Mouse (Mus musculus) midbrain, embryonic 13.5 days (tissue): ENCODE data around the gene Ttc7. TPM values are rescaled to one million over a fixed set of nuclear protein-coding genes. Genes with fewer than 3 reads are reported as not detected.

Experiments
- ATAC-seq: fragments of 200-750 bp; cut with Nextera tagmentation; 2 replicates; pipeline ENCODE4 v1.8.0; 2017; ENCODE audit warnings: mild to moderate bottlenecking, moderate TSS enrichment, moderate library complexity
- H3K27ac ChIP-seq: fragments of 300-500 bp; sonication (generic); 2 replicates; pipeline ENCODE4 v1.5.1; 2015; ENCODE audit warnings: inconsistent platforms, mild to moderate bottlenecking, moderate library complexity
- H3K27me3 ChIP-seq: fragments of 300-500 bp; sonication (generic); 2 replicates; pipeline ENCODE4 v1.6.1; 2015; ENCODE audit warnings: mild to moderate bottlenecking, inconsistent platforms
- H3K36me3 ChIP-seq: fragments of 300-500 bp; sonication (generic); 2 replicates; pipeline ENCODE4 v1.6.1; 2015; ENCODE audit warnings: mild to moderate bottlenecking, inconsistent platforms
- H3K4me1 ChIP-seq: fragments of 300-500 bp; sonication (generic); replicated peaks from 2 replicates; pipeline ENCODE4 v1.6.1; 2015; ENCODE audit warnings: inconsistent platforms
- H3K4me2 ChIP-seq: fragments of 300-500 bp; sonication (generic); replicated peaks from 2 replicates; pipeline ENCODE4 v1.6.1; 2015; ENCODE audit warnings: moderate library complexity, mild to moderate bottlenecking, inconsistent platforms
- H3K4me3 ChIP-seq: fragments of 300-500 bp; sonication (generic); replicated peaks from 2 replicates; pipeline ENCODE4 v1.5.1; 2015; ENCODE audit warnings: mild to moderate bottlenecking, inconsistent platforms
- H3K9ac ChIP-seq: fragments of 300-500 bp; sonication (generic); replicated peaks from 2 replicates; pipeline ENCODE4 v1.6.1; 2015; ENCODE audit warnings: mild to moderate bottlenecking, inconsistent platforms
- H3K9me3 ChIP-seq: fragments of 300-500 bp; sonication (generic); 2 replicates; pipeline ENCODE4 v1.6.1; 2016; ENCODE audit warnings: mild to moderate bottlenecking, inconsistent platforms
- WGBS: fragments of 180-500 bp; shearing (Covaris S2); methylation state at CpG from one replicate; pipeline ENCODE4 v1.1.7; 2015; 5-methylcytosine and 5-hydroxymethylcytosine counted together
- polyA plus RNA-seq: library from polyadenylated mRNA; unstranded; fragments of >200 nt; fragmentation: Nextera tagmentation; extraction: Ambion mirVana; gene quantifications from 2 replicates; pipeline ENCODE4 v1.2.1, GENCODE M21; 2015

Ttc7 gene
- polyA plus RNA-seq, 1 experiment from 2014 or later: 4.3 TPM

DNA sequence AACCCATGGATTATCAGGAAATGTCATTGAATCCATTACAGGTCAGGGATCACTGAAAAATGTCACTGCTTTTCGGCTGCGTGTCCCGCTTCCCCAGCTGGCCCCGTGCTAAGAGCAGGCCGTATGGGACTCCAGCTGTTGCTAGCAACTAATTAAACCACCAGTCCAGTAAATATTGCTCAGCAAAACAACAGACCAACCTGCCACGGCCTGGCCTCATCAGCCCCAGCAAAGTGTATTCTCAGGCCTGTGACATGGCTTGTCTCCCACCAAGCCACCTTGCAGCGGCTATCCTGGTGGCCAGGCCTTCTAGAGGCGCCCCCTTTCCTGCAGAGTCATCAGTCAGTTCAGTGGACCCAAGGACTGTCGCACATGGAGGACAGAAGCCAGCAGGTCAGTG lies 66.9 kb downstream of the Ttc7 start:
- no peaks in the 10 kb centered on the region for H3K36me3 ChIP-seq
- no peak overlapping the region for H3K4me2 ChIP-seq
- H3K9me3 ChIP-seq: no peaks in the 10 kb centered on the region
- H3K4me1 ChIP-seq: peaks cover 41% of the 10 kb centered on the region
- ATAC-seq: no peak
- H3K27me3 ChIP-seq: no peaks in the 10 kb centered on the region
- WGBS: 70% methylated on average over 9 of the region's 9 CpGs
- H3K9ac ChIP-seq: no peak overlapping the region
- H3K4me3 ChIP-seq: no peak overlapping the region
- H3K27ac ChIP-seq: no peak overlapping the region

- ATAC-seq: no peak
- H3K27me3 ChIP-seq: no peaks in the 10 kb centered on the region
- H3K4me3 ChIP-seq: no peak overlapping the region
- H3K27ac ChIP-seq: no peak overlapping the region
- H3K9me3 ChIP-seq: no peaks in the 10 kb centered on the region
- no peaks in the 10 kb centered on the region for H3K36me3 ChIP-seq
- H3K4me1 ChIP-seq: peaks cover 41% of the 10 kb centered on the region
- H3K4me2 ChIP-seq: no peak overlapping the region
- 55% methylated on average over 13 of the region's 13 CpGs for WGBS
- H3K9ac ChIP-seq: no peak overlapping the region
These were observed 68.0 kb downstream of the Ttc7 start for GRCm38 (mm10) chr17:87350471-87351240.

GRCm38 (mm10) chr17:87351241-87352105 lies 68.8 kb downstream of the Ttc7 start:
- WGBS: 31% methylated on average over 20 of the region's 20 CpGs
- no peak overlapping the region for H3K9ac ChIP-seq

DNA sequence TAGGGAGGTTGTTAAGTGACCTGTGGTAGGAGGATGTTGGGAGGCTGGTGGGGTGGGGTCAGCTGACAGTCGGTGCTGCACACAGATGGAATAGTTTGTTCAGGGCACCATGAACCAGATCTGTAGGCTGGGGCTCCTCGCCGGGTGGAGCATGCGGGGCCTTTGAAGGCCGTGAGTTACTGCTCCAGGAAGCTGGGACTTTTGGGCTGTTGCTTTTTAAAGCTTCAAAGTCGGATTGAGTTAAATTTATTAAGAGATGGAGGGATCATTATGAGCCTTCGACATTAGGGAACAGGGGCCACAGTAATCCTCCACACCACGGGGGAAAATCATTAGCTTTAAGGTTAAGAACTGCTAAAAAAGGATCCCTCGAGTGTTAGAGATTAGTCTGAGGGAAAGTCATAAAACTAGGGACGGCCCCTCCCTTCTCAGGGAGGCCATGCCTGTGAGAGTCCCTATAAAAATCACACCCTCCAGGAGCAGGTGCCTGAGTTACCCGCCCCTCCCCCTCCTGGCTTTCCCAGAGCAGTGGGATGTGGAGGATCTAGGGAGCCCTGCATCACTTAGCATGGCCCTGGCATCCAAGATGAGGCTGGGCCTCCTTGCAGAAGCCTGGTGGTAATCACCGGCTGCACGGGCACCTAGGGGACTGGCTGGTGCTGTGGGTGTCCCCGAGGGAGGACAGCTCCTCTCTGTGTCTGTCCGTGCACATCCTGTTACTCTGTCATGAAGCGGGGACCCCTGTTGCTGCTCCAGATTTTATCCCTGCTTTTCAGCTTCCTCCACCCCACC lies 69.6 kb downstream of the Ttc7 start:
- peak; percentile 41 for ATAC-seq
- H3K9me3 ChIP-seq: no peaks in the 10 kb centered on the region
- H3K27me3 ChIP-seq: no peaks in the 10 kb centered on the region
- no peak overlapping the region for H3K4me2 ChIP-seq
- H3K9ac ChIP-seq: peak overlapping the region; percentile 12; the same call in 1 of the 2 replicates
- H3K27ac ChIP-seq: no peak overlapping the region
- no peaks in the 10 kb centered on the region for H3K36me3 ChIP-seq
- 27% methylated on average over 16 of the region's 16 CpGs for WGBS
- H3K4me1 ChIP-seq: peaks cover 41% of the 10 kb centered on the region
- no peak overlapping the region for H3K4me3 ChIP-seq

More at GRCm38 (mm10) chr17:87351241-87352105, 68.8 kb downstream of the Ttc7 start:
- Histone ChIP-seq H3K27ac (no peak overlapping the region), H3K4me1 (peaks cover 41% of the 10 kb centered on the region), H3K9me3 (no peaks in the 10 kb centered on the region), H3K27me3 (no peaks in the 10 kb centered on the region), H3K4me2 (no peak overlapping the region), H3K36me3 (no peaks in the 10 kb centered on the region), H3K4me3 (no peak overlapping the region)
- ATAC-seq: no peak; the same call in 1 of the 2 replicates

DNA sequence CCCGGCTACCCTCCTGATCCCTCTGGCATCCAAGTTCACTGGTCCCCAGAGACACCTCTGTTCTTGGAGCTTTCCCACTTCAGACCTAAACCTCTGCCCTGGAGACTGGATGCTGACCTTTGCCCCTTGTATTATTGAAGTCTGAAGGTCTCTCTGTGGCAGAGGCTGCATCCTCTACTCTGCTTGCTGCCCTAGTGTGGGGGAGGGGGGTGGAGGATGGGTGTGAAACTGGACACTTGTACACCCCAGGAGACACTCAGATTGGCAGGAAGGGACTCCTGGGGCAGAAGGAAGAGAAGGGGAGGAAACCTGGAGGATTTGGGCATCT lies 70.2 kb downstream of the Ttc7 start:
- H3K4me1 ChIP-seq: peaks cover 41% of the 10 kb centered on the region
- H3K4me3 ChIP-seq: no peak overlapping the region
- H3K36me3 ChIP-seq: no peaks in the 10 kb centered on the region
- H3K27me3 ChIP-seq: no peaks in the 10 kb centered on the region
- ATAC-seq: 0 out of 2 replicates have a peak, but pooled peaks have one; percentile 2
- no peak overlapping the region for H3K4me2 ChIP-seq
- no peaks in the 10 kb centered on the region for H3K9me3 ChIP-seq
- H3K27ac ChIP-seq: no peak overlapping the region
- H3K9ac ChIP-seq: peak overlapping the region; percentile 12; the same call in 1 of the 2 replicates
- WGBS: 26% methylated on average over 1 of the region's 1 CpGs

DNA sequence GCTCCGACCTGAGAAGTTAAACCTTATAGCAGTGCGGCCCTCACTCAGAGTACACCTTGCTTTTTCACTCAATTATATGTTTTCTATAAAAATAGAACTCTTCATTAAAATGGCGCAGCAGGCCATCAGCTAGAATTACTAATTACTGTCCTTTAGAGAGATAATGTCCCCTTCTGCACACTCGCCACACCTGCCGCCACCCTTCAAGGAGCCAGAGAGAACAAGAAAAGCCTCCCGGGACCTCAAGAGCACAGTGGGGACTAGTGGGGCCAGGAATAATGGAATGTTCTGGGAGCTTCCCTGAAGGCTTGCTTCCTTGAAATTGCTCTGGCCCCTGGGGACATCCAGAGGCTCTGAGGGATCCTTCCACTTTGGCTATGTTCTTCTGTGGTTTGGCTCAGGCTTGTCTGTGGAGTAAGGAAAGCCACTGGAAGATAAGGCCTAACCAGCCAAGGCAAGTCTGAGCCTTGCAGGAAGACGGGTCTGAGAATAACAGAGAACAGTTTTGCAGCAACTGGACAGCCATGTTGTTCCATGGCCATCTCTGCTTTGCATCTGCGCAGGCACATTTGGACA lies 71.1 kb downstream of the Ttc7 start:
- Histone ChIP-seq H3K9ac (no peak overlapping the region), H3K36me3 (no peaks in the 10 kb centered on the region), H3K27me3 (no peaks in the 10 kb centered on the region), H3K4me1 (peaks cover 37% of the 10 kb centered on the region), H3K4me3 (no peak overlapping the region), H3K9me3 (no peaks in the 10 kb centered on the region), H3K4me2 (no peak overlapping the region), H3K27ac (no peak overlapping the region)
- WGBS: 81% methylated on average over 8 of the region's 8 CpGs
- no peak for ATAC-seq

DNA sequence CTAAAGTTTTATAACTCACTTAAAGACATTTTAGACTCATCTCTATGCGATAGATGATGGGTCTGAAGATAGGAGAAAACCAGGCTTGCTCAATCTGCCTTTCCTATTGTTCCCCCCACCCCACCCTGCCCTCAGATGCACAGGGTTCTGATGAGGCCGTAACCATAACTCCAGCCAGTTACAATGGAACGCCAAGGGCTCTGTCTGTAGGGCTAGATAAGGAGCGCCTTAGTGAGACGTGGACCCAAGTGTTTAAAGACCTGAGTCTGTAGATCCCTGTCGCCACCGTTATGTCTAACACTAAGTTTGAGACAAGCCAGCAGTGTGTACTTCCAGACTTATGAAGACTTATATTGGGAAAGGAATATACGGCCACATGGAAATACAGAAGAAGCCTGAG lies 72.8 kb downstream of the Ttc7 start:
- Histone ChIP-seq H3K4me2 (no peak overlapping the region), H3K4me3 (no peak overlapping the region), H3K27me3 (no peaks in the 10 kb centered on the region), H3K27ac (no peak overlapping the region), H3K9ac (no peak overlapping the region), H3K4me1 (peaks cover 34% of the 10 kb centered on the region), H3K36me3 (no peaks in the 10 kb centered on the region), H3K9me3 (no peaks in the 10 kb centered on the region)
- 92% methylated on average over 8 of the region's 8 CpGs for WGBS
- ATAC-seq: no peak

DNA sequence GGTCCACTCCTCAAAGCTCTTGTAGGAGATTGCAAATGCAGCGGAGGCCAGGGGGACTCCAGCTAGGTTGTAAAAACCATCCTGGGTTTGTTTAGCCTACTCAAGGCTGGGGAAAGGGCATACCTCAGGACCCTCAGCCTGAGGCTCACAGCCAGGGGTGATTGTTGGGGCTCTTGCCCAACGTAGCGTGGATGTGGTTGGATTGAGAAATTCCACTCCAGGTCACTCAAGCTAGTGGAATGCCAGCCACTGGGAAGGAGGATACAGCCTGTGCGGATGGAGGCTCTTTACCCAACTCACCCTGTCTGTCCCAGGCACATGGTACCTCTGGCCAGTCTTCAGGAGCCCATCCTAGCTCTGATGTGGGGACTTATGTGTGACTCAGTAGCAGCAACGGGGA lies 73.6 kb downstream of the Ttc7 start:
- no peak overlapping the region for H3K4me2 ChIP-seq
- H3K4me3 ChIP-seq: no peak overlapping the region
- no peaks in the 10 kb centered on the region for H3K9me3 ChIP-seq
- H3K27me3 ChIP-seq: no peaks in the 10 kb centered on the region
- H3K36me3 ChIP-seq: no peaks in the 10 kb centered on the region
- peaks cover 33% of the 10 kb centered on the region for H3K4me1 ChIP-seq
- no peak overlapping the region for H3K9ac ChIP-seq
- no peak for ATAC-seq
- no peak overlapping the region for H3K27ac ChIP-seq
- 85% methylated on average over 5 of the region's 5 CpGs for WGBS

DNA sequence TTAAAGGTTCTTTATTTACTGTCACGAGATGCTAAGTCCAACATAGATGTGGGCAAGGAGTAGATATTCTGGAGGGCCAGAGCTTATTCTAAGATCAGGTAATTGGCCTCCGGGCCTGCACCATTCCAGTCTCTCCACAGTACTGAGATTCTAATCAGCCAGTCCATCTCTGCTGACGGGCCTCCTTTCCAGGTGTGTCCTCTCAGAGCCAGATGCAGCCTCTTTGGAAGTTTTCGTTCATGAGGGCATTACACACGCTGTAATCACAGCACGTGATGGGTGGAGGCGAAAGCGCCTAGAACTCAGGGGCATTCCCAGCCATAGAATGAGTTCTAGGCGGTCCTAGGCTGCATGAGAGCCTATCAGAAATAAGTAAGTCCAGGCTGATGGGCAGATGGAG lies 74.8 kb downstream of the Ttc7 start:
- no peak for ATAC-seq
- H3K36me3 ChIP-seq: no peaks in the 10 kb centered on the region
- H3K4me1 ChIP-seq: peaks cover 24% of the 10 kb centered on the region
- H3K4me3 ChIP-seq: no peak overlapping the region
- H3K9ac ChIP-seq: no peak overlapping the region
- 84% methylated on average over 9 of the region's 9 CpGs for WGBS
- H3K9me3 ChIP-seq: no peaks in the 10 kb centered on the region
- H3K27me3 ChIP-seq: no peaks in the 10 kb centered on the region
- no peak overlapping the region for H3K27ac ChIP-seq
- H3K4me2 ChIP-seq: no peak overlapping the region

DNA sequence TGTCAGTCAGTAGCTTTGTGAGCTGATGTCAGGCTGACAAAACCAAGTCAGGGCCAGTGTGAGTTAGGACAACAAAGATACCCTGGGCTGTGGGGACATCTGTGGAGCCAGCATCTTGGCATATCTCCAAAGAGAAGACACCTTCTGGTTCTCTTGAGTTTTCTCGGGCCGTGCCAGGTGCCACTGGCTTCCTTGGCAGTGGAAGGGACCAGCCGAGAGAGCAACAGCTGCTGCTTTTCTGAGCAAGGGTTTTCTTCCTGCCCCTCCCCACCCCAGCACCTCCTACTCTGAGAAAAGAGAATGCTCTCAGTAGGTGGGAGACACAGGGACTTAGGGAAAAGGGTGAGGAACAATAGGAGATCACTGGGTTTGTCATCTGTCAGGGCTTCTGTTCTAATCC lies 78.4 kb downstream of the Ttc7 start:
- Histone ChIP-seq H3K4me3 (no peak overlapping the region), H3K27me3 (no peaks in the 10 kb centered on the region), H3K4me2 (no peak overlapping the region), H3K9ac (no peak overlapping the region), H3K4me1 (peaks cover 10% of the 10 kb centered on the region), H3K27ac (no peak overlapping the region), H3K36me3 (no peaks in the 10 kb centered on the region), H3K9me3 (no peaks in the 10 kb centered on the region)
- whole genome bisulfite sequencing: 28% methylated on average over 3 of the region's 3 CpGs
- no peak for ATAC-seq

DNA sequence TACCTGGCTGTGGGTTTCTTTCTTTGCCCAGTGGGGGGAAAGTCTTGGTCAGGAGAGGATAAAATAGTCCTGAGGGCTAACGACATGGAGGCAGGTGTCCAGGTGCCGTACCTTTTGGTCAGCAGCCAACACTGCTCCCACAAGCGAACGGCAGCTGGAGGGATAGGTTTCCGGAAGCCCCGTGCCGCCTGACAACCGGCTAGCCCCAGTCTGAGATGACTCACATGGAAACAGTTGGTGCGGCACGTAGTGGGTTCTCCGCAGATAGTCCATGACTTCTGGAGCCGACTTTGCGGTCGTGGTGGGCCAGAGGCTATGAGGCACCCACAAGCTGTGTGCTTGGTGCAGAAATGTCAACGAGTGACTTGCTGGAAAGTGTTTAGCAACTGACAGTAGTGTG lies 81.4 kb downstream of the Ttc7 start:
- H3K9ac ChIP-seq: no peak overlapping the region
- peaks cover 38% of the 10 kb centered on the region for H3K4me1 ChIP-seq
- no peak overlapping the region for H3K27ac ChIP-seq
- WGBS: 94% methylated on average over 15 of the region's 15 CpGs
- H3K9me3 ChIP-seq: no peaks in the 10 kb centered on the region
- no peak overlapping the region for H3K4me2 ChIP-seq
- H3K4me3 ChIP-seq: no peak overlapping the region
- ATAC-seq: no peak
- H3K27me3 ChIP-seq: no peaks in the 10 kb centered on the region
- H3K36me3 ChIP-seq: no peaks in the 10 kb centered on the region
